Mouse (Mus musculus): Measurements from ENCODE around the gene Lmod1. TPM values are rescaled to one million over a fixed set of nuclear protein-coding genes. Genes with fewer than 3 reads are reported as not detected.
A peak's percentile ranks its signal among the peaks of the same experiment; 100 is the strongest.

Lmod1 gene
- 0.35 and 0.47 TPM in 2 replicates for polyA plus RNA-seq (2015; fragmentation: Nextera tagmentation; extraction: Ambion mirVana)

GRCm38 (mm10) chr1:135324571-135324970, at the start of gene Lmod1:
TSS of gene Lmod1 (plus strand) at chr1:135324807.
- ATAC-seq (ENCODE audit: low FRiP score, low read depth) = no peak
- Histone ChIP-seq H3K27ac (replicated peaks) (no peak within 1 kb of the TSS), H3K9ac (no peak within 1 kb of the TSS), H3K27me3 (0 out of 2 replicates have a peak, but pooled peaks cover 3% of the 10 kb centered on the region), H3K4me1 (replicated peaks) (no peaks in the 10 kb centered on the region), H3K4me3 (no peak within 1 kb of the TSS), H3K9me3 (no peaks in the 10 kb centered on the region), H3K4me2 (0 out of 2 replicates have a peak within 1 kb of the TSS, but pooled peaks have one; percentile 9), H3K36me3 (no peaks in the 10 kb centered on the region)
- 17% methylated on average over 8 of the region's 8 CpGs for WGBS

DNA sequence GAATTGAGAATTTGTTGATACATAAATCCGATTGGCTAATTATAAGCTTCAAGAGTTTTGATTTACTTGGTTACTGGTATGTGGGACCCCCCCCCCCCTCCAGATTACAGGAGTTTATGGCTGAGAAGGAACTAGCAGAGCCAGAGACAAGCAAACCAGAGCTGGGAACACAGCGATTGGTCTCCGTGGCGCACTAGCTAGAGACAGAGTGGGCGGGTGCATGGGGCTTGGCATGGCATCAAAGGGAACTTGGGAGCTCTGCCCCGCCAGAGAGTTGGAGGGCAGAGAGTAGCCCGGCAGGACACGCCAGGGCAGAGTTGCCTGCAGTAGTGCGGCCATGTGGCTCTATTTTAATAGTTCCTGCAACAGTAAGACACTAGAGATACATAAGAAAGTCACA, 44.0 kb upstream of the Lmod1 start:
- Histone ChIP-seq H3K36me3 (peaks cover 32% of the 10 kb centered on the region), H3K9ac (no peak overlapping the region), H3K4me1 (replicated peaks) (peaks cover 36% of the 10 kb centered on the region), H3K4me2 (0 out of 2 replicates have a peak overlapping the region, but pooled peaks have one; percentile 16), H3K9me3 (no peaks in the 10 kb centered on the region), H3K27ac (replicated peaks) (no peak overlapping the region), H3K4me3 (no peak overlapping the region), H3K27me3 (no peaks in the 10 kb centered on the region)
- no peak for ATAC-seq (ENCODE audit: low FRiP score, low read depth)
- WGBS = 64% methylated on average over 9 of the region's 9 CpGs

DNA sequence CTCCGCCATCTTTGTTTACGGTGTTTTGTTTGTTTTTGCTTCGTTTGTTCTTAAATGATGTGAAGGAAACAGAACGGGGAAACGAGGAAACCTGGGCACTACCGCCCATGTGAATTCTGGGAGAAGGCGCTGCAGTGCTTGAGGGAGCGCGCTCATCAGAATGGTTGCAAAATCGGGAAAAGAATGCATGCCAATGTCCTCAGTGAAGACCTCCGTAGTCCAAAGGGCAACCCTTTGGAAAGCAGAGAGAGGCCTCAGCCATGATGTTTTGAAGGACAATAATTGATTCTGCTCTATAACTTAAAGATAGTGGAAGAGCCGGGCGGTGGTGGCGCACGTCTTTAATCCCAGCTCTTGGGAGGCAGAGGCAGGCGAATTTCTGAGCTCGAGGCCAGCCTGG, 42.8 kb upstream of the Lmod1 start:
- ATAC-seq (ENCODE audit: low FRiP score, low read depth) = no peak
- H3K27me3 ChIP-seq = no peaks in the 10 kb centered on the region
- H3K9me3 ChIP-seq = no peaks in the 10 kb centered on the region
- H3K4me2 ChIP-seq = peak overlapping the region; percentile 16; the same call in 1 of the 2 replicates
- no peak overlapping the region for H3K27ac ChIP-seq (replicated peaks)
- no peak overlapping the region for H3K9ac ChIP-seq
- H3K4me3 ChIP-seq = no peak overlapping the region
- H3K4me1 ChIP-seq (replicated peaks) = peaks cover 36% of the 10 kb centered on the region
- H3K36me3 ChIP-seq = peaks cover 21% of the 10 kb centered on the region
- WGBS = 95% methylated on average over 17 of the region's 17 CpGs

DNA sequence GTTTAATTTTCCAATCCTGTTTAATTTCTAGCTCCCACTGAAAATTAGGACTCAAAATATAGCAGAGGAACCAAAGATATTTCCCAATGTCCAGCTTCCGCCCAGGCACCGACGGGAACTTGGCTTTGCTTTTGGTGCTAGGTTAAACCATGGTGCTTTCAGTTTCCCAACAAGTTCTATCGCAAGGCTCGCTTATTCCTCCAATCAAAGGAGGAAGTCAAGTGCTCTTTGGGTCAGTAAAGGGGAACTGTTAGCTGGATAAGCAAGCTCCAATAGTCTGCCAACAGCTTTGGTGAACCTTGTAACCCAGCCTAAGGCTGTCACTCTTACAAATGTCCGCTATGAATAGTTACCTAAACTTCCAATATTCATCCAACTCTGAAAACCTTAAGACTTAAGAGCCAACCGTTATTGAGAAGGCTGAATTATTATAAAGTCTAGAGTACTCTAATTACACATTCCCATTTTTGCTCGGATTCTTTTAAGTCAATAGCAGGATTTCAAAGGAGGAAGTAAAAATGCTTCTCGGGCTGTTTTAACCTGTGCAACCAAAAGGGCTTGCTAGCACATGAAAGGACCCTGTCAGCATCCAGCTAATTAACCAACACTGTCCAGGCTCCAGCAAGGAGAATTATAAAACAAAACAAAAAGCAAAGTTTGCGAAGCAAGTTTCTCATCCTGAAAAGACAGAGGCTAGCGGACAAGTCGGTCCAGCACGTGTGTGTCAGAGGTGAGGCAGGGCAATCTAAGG, 41.9 kb upstream of the Lmod1 start:
- 42% methylated on average over 13 of the region's 13 CpGs for WGBS
- Histone ChIP-seq H3K36me3 (peaks cover 13% of the 10 kb centered on the region), H3K27me3 (no peaks in the 10 kb centered on the region), H3K4me2 (peak overlapping the region; percentile 83), H3K27ac (replicated peaks) (peak overlapping the region; percentile 86), H3K4me3 (peak overlapping the region; percentile 81), H3K9me3 (no peaks in the 10 kb centered on the region), H3K4me1 (replicated peaks) (peaks cover 36% of the 10 kb centered on the region), H3K9ac (peak overlapping the region; percentile 92)
- ATAC-seq (ENCODE audit: low FRiP score, low read depth) = no peak

DNA sequence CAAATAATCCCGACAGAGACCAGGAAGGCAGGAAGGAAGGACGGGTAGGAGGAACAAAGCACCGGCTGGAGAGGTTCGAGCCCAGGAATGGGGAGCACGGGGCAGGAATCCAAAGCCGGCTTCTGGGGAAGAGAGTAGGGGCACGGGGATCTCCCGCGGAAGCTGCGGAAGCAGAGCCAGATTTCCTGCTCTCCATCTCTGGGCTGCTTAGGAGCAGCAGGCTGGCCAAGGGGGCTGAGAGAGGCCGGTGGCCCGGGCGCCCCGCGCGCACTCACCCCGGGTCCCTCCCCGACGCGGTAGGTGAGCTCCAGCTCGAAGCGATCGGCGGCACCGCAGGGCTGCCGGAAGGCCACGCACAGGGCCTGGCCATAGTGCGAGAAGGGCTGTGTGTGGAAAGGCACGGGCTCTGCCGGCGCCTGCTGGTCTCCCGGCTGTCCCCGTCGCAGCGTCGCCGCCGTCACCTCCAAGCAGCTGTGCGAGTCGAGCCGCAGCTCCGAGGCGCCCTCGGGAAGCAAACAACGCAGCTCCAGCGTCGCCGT, 41.3 kb upstream of the Lmod1 start:
- Histone ChIP-seq H3K4me3 (peak overlapping the region; percentile 81), H3K4me1 (replicated peaks) (peaks cover 36% of the 10 kb centered on the region), H3K27ac (replicated peaks) (peak overlapping the region; percentile 86), H3K4me2 (peak overlapping the region; percentile 83), H3K9ac (peak overlapping the region; percentile 92), H3K27me3 (no peaks in the 10 kb centered on the region), H3K36me3 (peaks cover 8% of the 10 kb centered on the region), H3K9me3 (no peaks in the 10 kb centered on the region)
- ATAC-seq (ENCODE audit: low FRiP score, low read depth) = peak; percentile 76
- WGBS = 0% methylated on average over 35 of the region's 48 CpGs

DNA sequence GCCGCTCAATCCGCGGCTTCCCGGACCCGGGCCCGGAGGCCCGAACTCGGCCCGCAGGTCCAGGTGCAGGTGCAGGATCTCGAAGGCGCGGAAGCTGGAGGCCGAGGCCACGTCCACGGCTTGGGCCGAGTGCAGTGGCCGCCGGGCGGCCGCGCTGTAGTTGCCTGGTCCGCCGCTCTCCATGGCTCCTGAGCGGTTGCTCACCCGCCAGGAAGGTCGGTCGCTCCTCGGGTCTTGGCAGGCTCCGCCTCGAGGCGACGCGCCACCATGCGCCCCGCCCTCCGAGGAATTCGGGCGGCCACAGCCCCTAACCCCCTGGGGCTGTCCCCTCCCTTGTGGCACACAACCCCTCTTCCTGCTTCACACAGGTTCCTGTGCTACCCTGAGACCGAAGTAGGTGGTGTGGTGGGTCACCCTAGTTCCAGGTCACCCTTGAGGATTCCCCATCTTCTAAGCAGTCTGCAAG, 40.7 kb upstream of the Lmod1 start, which contains the start of gene Rnpep:
TSS of gene Rnpep (minus strand) at position 259 of the 466 bp plus-strand sequence.
- H3K9me3 ChIP-seq = no peaks in the 10 kb centered on the region
- peak; percentile 92 for ATAC-seq (ENCODE audit: low FRiP score, low read depth)
- H3K4me1 ChIP-seq (replicated peaks) = peaks cover 36% of the 10 kb centered on the region
- H3K36me3 ChIP-seq = peaks cover 3% of the 10 kb centered on the region
- peak within 1 kb of the TSS; percentile 92 for H3K9ac ChIP-seq
- H3K4me3 ChIP-seq = peak within 1 kb of the TSS; percentile 81
- WGBS = 0% methylated on average over 35 of the region's 39 CpGs
- H3K27ac ChIP-seq (replicated peaks) = peak within 1 kb of the TSS; percentile 86
- H3K27me3 ChIP-seq = no peaks in the 10 kb centered on the region
- H3K4me2 ChIP-seq = peak within 1 kb of the TSS; percentile 83

DNA sequence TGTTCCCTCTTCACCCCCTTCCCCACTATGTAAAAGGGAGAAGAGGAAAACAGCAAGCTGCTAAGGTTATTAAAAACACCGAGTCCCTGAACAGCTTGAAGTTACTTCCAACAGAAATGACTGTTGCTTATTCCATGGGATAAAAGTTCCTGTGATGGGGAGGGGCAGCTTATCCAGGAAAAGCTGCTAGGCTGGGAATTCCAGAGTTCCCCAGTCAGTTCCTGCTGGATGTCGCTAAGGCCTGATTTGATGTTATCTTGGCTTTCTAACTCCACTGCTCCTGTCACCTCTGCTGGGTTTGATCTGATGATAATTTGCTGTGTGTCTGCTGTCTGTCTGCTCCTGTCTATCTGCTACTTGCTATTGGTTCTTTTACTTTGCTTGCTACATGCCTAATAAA, 38.3 kb upstream of the Lmod1 start:
- no peak for ATAC-seq (ENCODE audit: low FRiP score, low read depth)
- Histone ChIP-seq H3K27ac (replicated peaks) (no peak overlapping the region), H3K4me1 (replicated peaks) (peaks cover 29% of the 10 kb centered on the region), H3K36me3 (no peaks in the 10 kb centered on the region), H3K4me2 (no peak overlapping the region), H3K27me3 (no peaks in the 10 kb centered on the region), H3K9me3 (no peaks in the 10 kb centered on the region), H3K4me3 (no peak overlapping the region), H3K9ac (no peak overlapping the region)
- WGBS = 85% methylated on average over 2 of the region's 2 CpGs

GRCm38 (mm10) chr1:135290908-135291307, 33.7 kb upstream of the Lmod1 start:
- Histone ChIP-seq H3K9ac (no peak overlapping the region), H3K9me3 (no peaks in the 10 kb centered on the region), H3K27me3 (no peaks in the 10 kb centered on the region), H3K4me2 (no peak overlapping the region), H3K36me3 (peaks cover 20% of the 10 kb centered on the region), H3K4me1 (replicated peaks) (0 out of 2 replicates have a peak, but pooled peaks cover 3% of the 10 kb centered on the region), H3K4me3 (no peak overlapping the region), H3K27ac (replicated peaks) (no peak overlapping the region)
- ATAC-seq (ENCODE audit: low FRiP score, low read depth) = peak; percentile 38; the same call in 1 of the 2 replicates
- 55% methylated on average over 5 of the region's 5 CpGs for WGBS

GRCm38 (mm10) chr1:135311356-135311755, 13.3 kb upstream of the Lmod1 start:
- Histone ChIP-seq H3K4me2 (no peak overlapping the region), H3K27me3 (no peaks in the 10 kb centered on the region), H3K27ac (replicated peaks) (no peak overlapping the region), H3K4me3 (no peak overlapping the region), H3K9ac (no peak overlapping the region), H3K9me3 (no peaks in the 10 kb centered on the region), H3K36me3 (peaks cover 30% of the 10 kb centered on the region), H3K4me1 (replicated peaks) (peaks cover 25% of the 10 kb centered on the region)
- 76% methylated on average over 6 of the region's 6 CpGs for WGBS
- no peak for ATAC-seq (ENCODE audit: low FRiP score, low read depth)

DNA sequence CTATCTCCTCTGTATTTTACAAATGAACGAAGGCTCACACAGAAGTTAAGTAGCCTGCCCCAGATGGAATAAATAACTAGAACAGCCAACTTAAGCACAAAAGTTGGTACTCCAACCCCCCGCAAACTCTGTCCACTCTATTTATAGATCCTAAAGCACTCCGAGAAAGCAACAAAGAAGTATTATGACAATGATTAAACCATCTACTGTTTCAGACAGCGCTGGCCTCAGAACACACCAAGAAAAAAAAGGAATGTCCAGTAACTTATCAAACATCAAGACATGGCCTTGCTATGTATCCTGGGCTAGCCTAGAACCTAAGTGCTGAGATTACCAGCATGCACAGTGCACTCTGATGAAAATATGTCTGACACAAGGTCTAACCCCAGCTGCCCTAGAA, 12.4 kb upstream of the Lmod1 start:
- Histone ChIP-seq H3K27me3 (no peaks in the 10 kb centered on the region), H3K4me1 (replicated peaks) (peaks cover 25% of the 10 kb centered on the region), H3K4me3 (peak overlapping the region; percentile 82), H3K9ac (peak overlapping the region; percentile 92), H3K27ac (replicated peaks) (no peak overlapping the region), H3K36me3 (peaks cover 25% of the 10 kb centered on the region), H3K9me3 (no peaks in the 10 kb centered on the region), H3K4me2 (peak overlapping the region; percentile 80)
- 92% methylated on average over 4 of the region's 4 CpGs for WGBS
- ATAC-seq (ENCODE audit: low FRiP score, low read depth) = no peak

GRCm38 (mm10) chr1:135313284-135314031, 11.1 kb upstream of the Lmod1 start, which contains the start of gene Timm17a:
TSS of gene Timm17a (minus strand) at chr1:135313778.
- Histone ChIP-seq H3K27me3 (no peaks in the 10 kb centered on the region), H3K4me1 (replicated peaks) (peaks cover 25% of the 10 kb centered on the region), H3K9ac (peak within 1 kb of the TSS; percentile 92), H3K36me3 (peaks cover 13% of the 10 kb centered on the region), H3K27ac (replicated peaks) (peak within 1 kb of the TSS; percentile 86), H3K9me3 (no peaks in the 10 kb centered on the region), H3K4me2 (peak within 1 kb of the TSS; percentile 80), H3K4me3 (peak within 1 kb of the TSS; percentile 82)
- ATAC-seq (ENCODE audit: low FRiP score, low read depth) = peak; percentile 100
- WGBS = under 1% methylated on average over 50 of the region's 51 CpGs
